In genomic region chr11:115904956-115905790, GRCm38 (mm10) we compare ENCODE assay signal across 8 mouse cellular contexts. TPM values are rescaled to one million over a fixed set of nuclear protein-coding genes. Genes with fewer than 3 reads are reported as not detected.
DNase-seq lines count a peak whose midpoint lies in the region; ATAC-seq and TF ChIP-seq lines count a peak whose summit lies in the region.

No protein-coding gene starts in this region.

- H3K36me3 ChIP-seq in intestine, postnatal 0 days (ENCODE audit: control insufficient read depth, insufficient read depth) = peaks cover 5% of the 10 kb centered on the region; the same call in 1 of the 2 replicates
- H3K36me3 ChIP-seq in liver, postnatal 0 days (replicated peaks; ENCODE audit: insufficient read depth, low read length) = peaks cover 26% of the 10 kb centered on the region

- no peak overlapping the region for H3K27ac ChIP-seq in intestine, postnatal 0 days (ENCODE audit: low read depth, low read length)
- peak overlapping the region; percentile 95 for H3K27ac ChIP-seq in liver, postnatal 0 days (ENCODE audit: low read depth)

- no peak for TF ChIP-seq EP300 in liver, postnatal 0 days (IDR thresholded peaks at IDR 0.05; ENCODE audit: low read depth)

- no peak overlapping the region for H3K4me2 ChIP-seq in intestine, postnatal 0 days (replicated peaks; ENCODE audit: low read depth)
- H3K4me2 ChIP-seq in liver, postnatal 0 days (ENCODE audit: low read depth, low read length) = peak overlapping the region; percentile 77; the same call in 1 of the 2 replicates

- no peaks in the 10 kb centered on the region for H3K9me3 ChIP-seq in intestine, postnatal 0 days (ENCODE audit: control insufficient read depth)
- no peaks in the 10 kb centered on the region for H3K9me3 ChIP-seq in liver, postnatal 0 days (ENCODE audit: low read length)

- peak overlapping the region; percentile 22; the same call in 1 of the 2 replicates for H3K9ac ChIP-seq in intestine, postnatal 0 days (ENCODE audit: low read depth, low read length)
- no peak overlapping the region; the same call in 1 of the 2 replicates for H3K9ac ChIP-seq in liver, postnatal 0 days (replicated peaks)

- DNase-seq in kidney, adult 18-20 months = peak; percentile 28
- DNase-seq in kidney, adult 11 months = no peak
- peak; percentile 50 for DNase-seq in brain, adult 2 months (ENCODE audit: low read depth, low spot score)
- DNase-seq in liver, postnatal 0 days = peak; percentile 17
- DNase-seq in gastrocnemius, adult 18-20 months (ENCODE audit: low spot score) = no peak

- peak; percentile 46 for TF ChIP-seq CTCF in intestine, postnatal 0 days (IDR thresholded peaks at IDR 0.05; ENCODE audit: low read depth)
- TF ChIP-seq CTCF in liver, postnatal 0 days (IDR thresholded peaks at IDR 0.05; ENCODE audit: low read depth) = peak; percentile 40

- H3K27me3 ChIP-seq in intestine, postnatal 0 days (replicated peaks; ENCODE audit: control insufficient read depth, insufficient read depth, low read length) = no peaks in the 10 kb centered on the region
- no peaks in the 10 kb centered on the region for H3K27me3 ChIP-seq in liver, postnatal 0 days (ENCODE audit: insufficient read depth, low read length)

- 49% methylated on average over 16 of the region's 16 CpGs for WGBS in intestine, postnatal 0 days
- 77% methylated on average over 16 of the region's 16 CpGs for WGBS in liver, postnatal 0 days (ENCODE audit: insufficient replicate concordance)

- peak; percentile 11; the same call in 1 of the 2 replicates for ATAC-seq in intestine, postnatal 0 days
- ATAC-seq in liver, postnatal 0 days = no peak
- no peak for ATAC-seq in CD4-positive, CD25-positive, alpha-beta regulatory T cell, adult 4 months
- ATAC-seq in megakaryocyte-erythroid progenitor cell, adult 5-6 weeks (replicated peaks; ENCODE audit: low FRiP score, low TSS enrichment, poor library complexity, severe bottlenecking) = no peak

- no peak overlapping the region for H3K4me3 ChIP-seq in intestine, postnatal 0 days (ENCODE audit: low read depth, low read length)
- no peak overlapping the region for H3K4me3 ChIP-seq in liver, postnatal 0 days (ENCODE audit: low read depth, low read length)

- H3K4me1 ChIP-seq in intestine, postnatal 0 days (replicated peaks; ENCODE audit: control insufficient read depth, insufficient read depth, low read length) = peaks cover 15% of the 10 kb centered on the region
- H3K4me1 ChIP-seq in liver, postnatal 0 days (ENCODE audit: insufficient read depth) = peaks cover 49% of the 10 kb centered on the region

RNA-seq across cellular contexts. Expression of gene Smim5, which starts 5.4 kb away (rescaled TPM):
- polyA plus RNA-seq in intestine, postnatal 0 days (2015; fragmentation: Nextera tagmentation; extraction: Ambion mirVana) = 1.9 and 3.4 TPM in 2 replicates
- polyA plus RNA-seq in liver, postnatal 0 days (2015; fragmentation: Nextera tagmentation; extraction: Ambion mirVana) = 16.8 and 21.5 TPM in 2 replicates
- 1 to 10 TPM in 1 of 2 experiments, under 1 TPM in 1; 0.38 to 1.1 TPM for total RNA-seq in gastrocnemius, adult 18-20 months (2021)
- 1 to 10 TPM in 1 of 2 experiments, under 1 TPM in 1; 0.94 to 1.5 TPM for polyA plus RNA-seq in CD4-positive, CD25-positive, alpha-beta regulatory T cell, adult 4 months (2017; shearing (Covaris generic))
- 40.3 and 83.8 TPM in 2 replicates for total RNA-seq in megakaryocyte-erythroid progenitor cell, adult 5-6 weeks (2014; fragmentation: Nextera tagmentation)
- total RNA-seq in megakaryocyte-erythroid progenitor cell, adult 5-6 weeks (2017) = 24.6 and 29.4 TPM in 2 replicates

RNA-seq across cellular contexts. Expression of gene Smim6, which starts 6.6 kb away (rescaled TPM):
- 29.6 and 32.9 TPM in 2 replicates for polyA plus RNA-seq in intestine, postnatal 0 days (2015; fragmentation: Nextera tagmentation; extraction: Ambion mirVana)
- 1.9 TPM in 2 replicates for polyA plus RNA-seq in liver, postnatal 0 days (2015; fragmentation: Nextera tagmentation; extraction: Ambion mirVana)
- not detected for total RNA-seq in gastrocnemius, adult 18-20 months (2021)
- 1 to 10 TPM; 1.9 to 2.8 TPM for polyA plus RNA-seq in CD4-positive, CD25-positive, alpha-beta regulatory T cell, adult 4 months (2017; shearing (Covaris generic))
- 2.0 and 5.2 TPM in 2 replicates for total RNA-seq in megakaryocyte-erythroid progenitor cell, adult 5-6 weeks (2014; fragmentation: Nextera tagmentation)
- not detected in 2 replicates for total RNA-seq in megakaryocyte-erythroid progenitor cell, adult 5-6 weeks (2017)

RNA-seq across cellular contexts. Expression of gene Sap30bp, which starts 27.9 kb away (rescaled TPM):
- polyA plus RNA-seq in intestine, postnatal 0 days (2015; fragmentation: Nextera tagmentation; extraction: Ambion mirVana) = 27.5 and 28.8 TPM in 2 replicates
- 12.7 and 15.4 TPM in 2 replicates for polyA plus RNA-seq in liver, postnatal 0 days (2015; fragmentation: Nextera tagmentation; extraction: Ambion mirVana)
- total RNA-seq in gastrocnemius, adult 18-20 months (2021) = 10 to 100 TPM in 1 of 2 experiments, 1 to 10 TPM in 1; 9.2 to 10.1 TPM
- polyA plus RNA-seq in CD4-positive, CD25-positive, alpha-beta regulatory T cell, adult 4 months (2017; shearing (Covaris generic)) = 10 to 100 TPM; 42.0 to 46.9 TPM
- 20.8 and 33.2 TPM in 2 replicates for total RNA-seq in megakaryocyte-erythroid progenitor cell, adult 5-6 weeks (2014; fragmentation: Nextera tagmentation)
- total RNA-seq in megakaryocyte-erythroid progenitor cell, adult 5-6 weeks (2017) = 251 and 314 TPM in 2 replicates

RNA-seq across cellular contexts. Expression of gene Recql5, which starts 28.1 kb away (rescaled TPM):
- polyA plus RNA-seq in intestine, postnatal 0 days (2015; fragmentation: Nextera tagmentation; extraction: Ambion mirVana) = 6.8 and 8.2 TPM in 2 replicates
- polyA plus RNA-seq in liver, postnatal 0 days (2015; fragmentation: Nextera tagmentation; extraction: Ambion mirVana) = 4.2 and 6.1 TPM in 2 replicates
- total RNA-seq in gastrocnemius, adult 18-20 months (2021) = 1 to 10 TPM; 6.5 to 7.2 TPM
- 10 to 100 TPM; 21.9 to 41.9 TPM for polyA plus RNA-seq in CD4-positive, CD25-positive, alpha-beta regulatory T cell, adult 4 months (2017; shearing (Covaris generic))
- 19.7 and 22.7 TPM in 2 replicates for total RNA-seq in megakaryocyte-erythroid progenitor cell, adult 5-6 weeks (2014; fragmentation: Nextera tagmentation)
- total RNA-seq in megakaryocyte-erythroid progenitor cell, adult 5-6 weeks (2017) = 17.0 and 21.0 TPM in 2 replicates

RNA-seq across cellular contexts. Expression of gene Myo15b, which starts 47.0 kb away (rescaled TPM):
- 332 and 377 TPM in 2 replicates for polyA plus RNA-seq in intestine, postnatal 0 days (2015; fragmentation: Nextera tagmentation; extraction: Ambion mirVana)
- 2.4 and 2.7 TPM in 2 replicates for polyA plus RNA-seq in liver, postnatal 0 days (2015; fragmentation: Nextera tagmentation; extraction: Ambion mirVana)
- total RNA-seq in gastrocnemius, adult 18-20 months (2021) = not detected
- not detected for polyA plus RNA-seq in CD4-positive, CD25-positive, alpha-beta regulatory T cell, adult 4 months (2017; shearing (Covaris generic))
- 0.11 TPM in 1 of 2 replicates, not detected in the other for total RNA-seq in megakaryocyte-erythroid progenitor cell, adult 5-6 weeks (2014; fragmentation: Nextera tagmentation)
- 0.69 TPM in 1 of 2 replicates, not detected in the other for total RNA-seq in megakaryocyte-erythroid progenitor cell, adult 5-6 weeks (2017)

Comparison
In these comparisons a context has a peak if more than half of its experiments do, and no peak if none do; other contexts are left out.
1. DNase-seq: peak in kidney, adult 18-20 months (single experiment), brain, adult 2 months (single experiment) and liver, postnatal 0 days (single experiment); none in kidney, adult 11 months (single experiment) and gastrocnemius, adult 18-20 months (single experiment).